Mouse (Mus musculus): Measurements from ENCODE around the gene Snrnp27.
A peak's percentile ranks its signal among the peaks of the same experiment; 100 is the strongest.

Gene Snrnp27

DNA sequence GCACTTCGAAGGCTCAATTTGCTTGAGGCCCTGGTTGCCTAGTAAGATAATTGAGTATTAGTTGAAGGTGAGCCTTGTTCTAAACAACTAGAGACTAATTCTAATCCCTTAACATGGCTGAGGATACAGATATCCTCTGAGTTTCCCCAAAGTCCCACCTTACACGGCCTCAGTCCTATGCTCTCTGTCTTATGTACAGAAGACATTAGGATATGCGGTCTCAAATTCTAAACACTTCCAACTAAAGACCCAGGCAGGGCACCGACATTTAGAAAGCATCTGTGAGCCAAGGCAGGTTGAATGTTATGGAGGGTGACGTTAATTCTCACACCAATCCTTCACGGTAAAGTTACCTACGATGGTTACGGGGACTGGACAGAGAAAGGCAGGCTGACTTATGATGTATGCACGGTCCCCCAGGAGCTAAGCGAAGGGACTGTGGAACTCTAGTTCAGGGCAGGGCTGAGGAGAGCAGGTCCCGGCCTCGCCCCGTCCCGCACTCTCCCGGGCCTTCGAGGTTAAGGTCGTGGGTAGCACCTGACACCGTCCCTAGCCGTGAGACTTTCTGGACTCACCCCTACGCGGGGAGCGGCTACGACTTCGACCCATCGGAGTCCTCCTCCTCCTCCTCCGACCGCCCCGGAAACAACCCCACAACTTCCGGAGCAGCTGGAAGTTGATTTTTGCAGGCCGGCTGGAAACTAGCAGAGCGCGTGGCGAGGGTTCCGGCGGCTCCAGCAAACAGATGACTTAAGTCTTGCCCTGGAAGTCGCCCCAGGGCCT lies at the start of gene Snrnp27:
Gene Snrnp27 (minus strand): TSS at position 651 of the 783 bp plus-strand sequence.
- DNase-seq = peak; percentile 90

- DNase-seq = peak; percentile 95
Observed at GRCm38 (mm10) chr6:86733183-86733876, 49.0 kb upstream of the Snrnp27 start, which contains the start of gene Gmcl1. Gene Gmcl1, minus strand, starts transcription at chr6:86733383.

- peak; percentile 15 for DNase-seq
Observed at GRCm38 (mm10) chr6:86732276-86733173, 48.2 kb upstream of the Snrnp27 start.

GRCm38 (mm10) chr6:86728711-86729110 lies 44.4 kb upstream of the Snrnp27 start:
- no peak for DNase-seq

DNA sequence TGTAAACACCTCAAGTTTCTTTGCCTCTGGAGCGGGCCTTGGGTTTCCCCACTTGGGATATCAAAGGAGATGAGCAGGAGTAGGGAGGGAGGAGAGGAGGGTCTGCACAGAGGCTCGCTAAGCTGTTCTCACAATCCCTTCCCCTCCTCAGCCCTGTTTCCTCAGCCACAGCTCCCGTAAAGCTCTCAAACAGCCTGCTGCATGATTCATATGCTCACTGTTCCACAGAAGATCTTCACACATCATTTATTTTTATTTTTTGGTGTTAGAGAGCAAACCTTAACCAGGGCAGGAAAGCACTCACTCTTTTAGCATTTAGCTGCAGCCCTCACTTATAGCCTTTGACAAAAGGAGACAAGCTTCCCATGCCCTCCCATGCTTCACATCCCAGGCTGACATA lies 37.7 kb upstream of the Snrnp27 start:
- DNase-seq = peak; percentile 18

GRCm38 (mm10) chr6:86708072-86708774 lies 23.9 kb upstream of the Snrnp27 start:
- no peak for DNase-seq

- DNase-seq = no peak
Observed at GRCm38 (mm10) chr6:86702577-86702976, 18.3 kb upstream of the Snrnp27 start.

DNA sequence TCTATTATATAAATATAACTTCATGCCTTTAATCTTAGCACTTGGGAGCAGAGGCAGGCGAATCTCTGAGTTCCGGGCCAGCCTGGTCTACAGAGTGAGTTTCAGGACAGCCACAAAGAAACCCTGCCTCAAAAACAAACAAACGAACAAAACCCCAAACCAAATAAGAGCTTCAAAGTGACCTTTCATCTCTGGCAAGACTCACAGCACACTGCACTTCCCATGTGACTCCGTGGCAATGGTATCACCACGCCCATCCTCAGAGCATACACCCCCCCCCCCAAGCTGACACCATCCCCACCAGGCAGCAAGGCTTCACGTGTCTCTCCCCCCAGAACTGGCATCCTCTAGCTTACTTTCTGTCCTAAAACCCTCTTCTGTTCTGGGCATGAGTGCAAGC lies 13.6 kb upstream of the Snrnp27 start:
- no peak for DNase-seq

DNA sequence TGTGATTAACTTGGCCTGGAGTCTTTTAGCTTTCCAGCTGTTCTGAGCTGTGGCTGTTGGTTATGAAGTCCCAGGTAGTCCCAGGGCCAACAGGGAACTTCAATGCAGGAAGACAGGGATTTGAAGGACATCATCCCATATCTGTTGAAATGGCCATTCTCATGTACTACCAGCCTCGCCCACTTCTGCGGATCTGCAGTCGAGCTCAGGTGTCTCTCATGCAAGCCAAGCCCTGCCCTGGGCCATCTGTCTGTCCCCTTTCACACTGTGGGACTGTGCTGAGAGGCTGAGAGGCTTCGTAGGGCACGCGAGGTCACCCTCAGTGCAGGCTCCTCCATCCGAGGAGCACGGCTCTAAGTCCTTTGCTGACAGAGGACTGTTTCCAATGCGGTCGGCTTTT lies 11.9 kb upstream of the Snrnp27 start:
- no peak for DNase-seq

DNA sequence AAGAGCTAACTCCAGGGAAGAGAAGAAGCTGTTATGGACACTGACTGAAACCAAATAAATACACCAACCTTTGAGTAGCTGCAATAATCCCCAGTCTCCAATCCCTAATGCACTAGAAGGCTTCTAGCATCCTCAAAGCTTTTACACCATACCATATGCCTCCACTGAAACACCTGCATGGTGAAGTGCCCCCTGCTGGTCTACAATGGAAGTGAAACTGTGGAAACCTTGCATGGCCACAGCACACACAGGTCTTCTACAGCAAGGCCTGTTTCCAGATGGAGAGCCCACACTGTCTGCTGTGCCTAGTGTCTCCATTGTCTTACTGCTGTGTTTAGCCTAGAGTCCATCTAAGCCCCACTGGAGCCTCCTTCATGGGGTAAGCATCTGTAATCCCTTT lies 10.1 kb upstream of the Snrnp27 start:
- peak; percentile 35 for DNase-seq

- no peak for DNase-seq
Observed at GRCm38 (mm10) chr6:86689671-86690070, 5.3 kb upstream of the Snrnp27 start.

DNA sequence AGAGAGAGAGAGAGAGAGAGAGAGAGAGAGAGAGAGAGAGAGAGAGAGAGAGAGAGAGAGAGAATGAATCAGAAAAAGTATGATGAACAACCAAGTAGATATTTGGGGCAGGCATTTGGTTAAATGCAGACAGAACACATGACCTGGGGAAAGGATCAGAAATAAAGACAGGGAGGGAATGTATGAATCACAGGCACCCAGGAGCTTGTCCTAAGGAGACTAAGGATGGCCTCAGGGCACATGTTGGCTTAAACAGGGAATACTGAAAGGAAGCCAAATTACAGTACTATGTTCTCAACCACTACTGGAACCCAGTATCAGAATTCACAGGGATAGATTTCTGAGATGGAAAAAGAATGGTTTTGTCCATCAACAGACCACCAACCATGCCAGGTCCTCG lies 2.6 kb upstream of the Snrnp27 start:
- no peak for DNase-seq

- no peak for DNase-seq
Observed at GRCm38 (mm10) chr6:86684655-86685011, 311 bp upstream of the Snrnp27 start.

DNA sequence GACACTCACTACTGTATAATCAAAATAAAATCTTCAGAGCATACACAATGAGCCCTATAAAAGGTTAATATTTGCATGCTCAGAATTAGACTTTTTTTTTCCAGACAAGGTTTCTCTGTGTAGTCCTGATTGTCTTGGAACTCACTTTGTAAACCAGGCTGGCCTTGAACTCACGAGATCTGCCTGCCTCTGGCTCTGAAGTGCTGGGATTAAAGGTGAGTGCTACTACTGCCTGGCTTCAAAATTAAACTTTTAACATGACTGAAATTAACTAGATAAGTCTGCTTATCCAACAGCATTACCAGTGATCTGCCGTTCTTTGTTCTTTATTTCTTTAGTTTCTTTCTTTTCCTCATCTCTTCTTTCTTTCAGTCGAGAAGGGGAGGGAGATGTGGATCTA lies 3.0 kb downstream of the Snrnp27 start:
- DNase-seq = no peak

GRCm38 (mm10) chr6:86678341-86678740 lies 6.0 kb downstream of the Snrnp27 start:
- DNase-seq = no peak

DNA sequence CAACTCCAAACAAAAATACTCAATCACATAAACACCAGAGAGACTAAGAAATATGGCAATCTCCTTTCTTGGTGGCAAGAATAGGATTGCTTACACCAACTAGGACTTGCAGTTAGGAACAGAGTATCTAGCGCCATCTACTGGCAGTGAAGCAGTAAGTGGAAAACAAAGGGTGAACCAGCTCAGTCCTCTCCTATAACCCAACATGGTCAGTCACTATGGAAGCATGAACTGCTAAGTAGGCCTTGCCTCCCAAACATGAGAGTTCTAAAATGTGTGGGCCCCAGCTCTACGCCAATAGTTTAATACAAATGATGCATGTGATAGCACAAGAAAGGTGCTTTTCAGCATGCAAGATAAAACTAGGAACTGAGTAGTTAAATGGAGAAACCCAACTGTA lies 13.4 kb downstream of the Snrnp27 start:
- DNase-seq = peak; percentile 68

DNA sequence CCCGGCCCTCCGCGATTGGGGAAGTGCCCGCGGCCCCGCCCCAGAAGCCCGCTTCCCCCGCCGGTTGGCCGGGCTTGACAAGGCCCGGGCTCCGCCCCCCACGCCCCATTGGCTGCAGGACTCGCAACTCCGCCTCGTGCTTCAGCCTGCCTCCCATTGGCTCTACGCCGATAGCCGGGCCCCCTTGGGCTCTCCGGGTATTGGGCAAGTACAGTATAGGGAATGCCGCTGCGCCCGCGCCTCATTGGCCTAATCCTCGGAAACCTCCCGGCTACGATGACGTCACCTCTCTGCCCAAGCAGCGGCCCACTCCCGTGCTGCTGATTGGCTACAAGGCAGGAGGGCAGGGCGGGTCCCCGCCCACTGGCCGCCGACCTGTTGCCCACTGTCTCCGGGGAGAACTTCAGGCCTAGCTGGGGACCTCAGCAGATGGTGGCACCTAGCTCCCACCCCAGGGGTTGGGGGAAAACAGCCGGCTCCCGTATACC lies 15.0 kb downstream of the Snrnp27 start:
- peak; percentile 100 for DNase-seq

- no peak for DNase-seq
Observed at GRCm38 (mm10) chr6:86668580-86669239, 15.6 kb downstream of the Snrnp27 start, which contains the start of gene Mxd1. Gene Mxd1, minus strand, starts transcription at chr6:86669161.

GRCm38 (mm10) chr6:86667061-86667460 lies 17.3 kb downstream of the Snrnp27 start:
- DNase-seq = no peak

DNA sequence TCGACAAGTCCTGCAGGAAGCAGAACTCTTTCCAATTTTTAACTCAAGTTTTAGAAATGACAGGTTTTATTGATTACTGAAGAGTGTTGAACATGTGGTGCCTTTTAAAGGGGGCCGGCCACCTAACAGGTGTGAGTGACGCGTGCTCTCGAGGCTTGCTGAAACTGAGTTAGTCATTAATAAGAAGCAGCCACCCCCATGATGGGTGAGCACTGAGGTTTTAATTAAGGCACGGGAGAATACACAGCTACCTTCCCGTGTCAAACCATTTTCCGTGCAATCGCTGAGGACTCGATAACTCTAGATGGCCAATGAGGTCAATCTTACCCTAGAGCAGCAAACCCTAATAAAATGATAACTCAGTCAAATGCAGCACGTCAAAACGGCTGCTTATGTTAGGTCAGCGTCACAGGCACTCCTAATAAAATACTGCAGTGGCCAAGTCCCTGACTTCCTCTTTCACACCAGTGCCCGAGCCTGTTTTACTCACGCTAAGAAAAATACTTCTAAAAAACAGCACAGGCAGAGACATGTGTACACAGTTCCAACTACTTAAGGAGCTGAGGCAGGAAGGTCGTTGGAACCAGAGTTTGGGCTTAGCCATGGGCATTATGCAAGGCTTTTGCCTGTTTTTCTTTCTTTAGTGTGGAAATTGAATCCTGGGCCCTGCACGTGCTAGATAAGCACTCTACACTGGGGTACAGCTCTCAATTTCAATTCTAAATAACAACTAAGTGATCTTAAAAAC lies 18.6 kb downstream of the Snrnp27 start:
- no peak for DNase-seq

GRCm38 (mm10) chr6:86665076-86665475 lies 19.2 kb downstream of the Snrnp27 start:
- DNase-seq = no peak

Data from right cerebral cortex, adult 18-20 months (tissue).